Mouse (Mus musculus) midbrain, embryonic 11.5 days (tissue): Measurements from ENCODE around the gene Cep250. TPM values are rescaled to one million over a fixed set of nuclear protein-coding genes. Genes with fewer than 3 reads are reported as not detected.

ENCODE experiments used
- ATAC-seq: fragments of 200-750 bp; cut with Nextera tagmentation; 2 replicates; pipeline ENCODE4 v1.8.0; 2017; ENCODE audit warnings: moderate TSS enrichment, moderate library complexity; ENCODE audit not compliant: low FRiP score
- DNase-seq: peaks from one replicate; pipeline ENCODE4 v3.0.0; 2015; ENCODE audit warnings: low spot score; ENCODE audit errors: missing footprints
- H3K27ac ChIP-seq: fragments of 300-500 bp; sonication (generic); 2 replicates; pipeline ENCODE4 v1.5.1; 2014; ENCODE audit warnings: low read depth, low read length
- H3K27me3 ChIP-seq: fragments of 300-500 bp; sonication (generic); 2 replicates; pipeline ENCODE4 v1.6.1; 2014; ENCODE audit warnings: mild to moderate bottlenecking, low read length, moderate library complexity, mixed read lengths; ENCODE audit not compliant: control insufficient read depth, insufficient read depth
- H3K36me3 ChIP-seq: fragments of 300-500 bp; sonication (generic); 2 replicates; pipeline ENCODE4 v1.6.1; 2014; ENCODE audit warnings: mild to moderate bottlenecking, low read length, moderate library complexity, mixed read lengths; ENCODE audit not compliant: control insufficient read depth, insufficient read depth
- H3K4me1 ChIP-seq: fragments of 300-500 bp; sonication (generic); 2 replicates; pipeline ENCODE4 v1.6.1; 2014; ENCODE audit warnings: low read length; ENCODE audit not compliant: control insufficient read depth, insufficient read depth
- H3K4me2 ChIP-seq: fragments of 300-500 bp; sonication (generic); 2 replicates; pipeline ENCODE4 v1.6.1; 2014; ENCODE audit warnings: mild to moderate bottlenecking, moderate library complexity
- H3K4me3 ChIP-seq: fragments of 300-500 bp; sonication (generic); 2 replicates; pipeline ENCODE4 v1.5.1; 2014; ENCODE audit warnings: low read depth, low read length
- H3K9ac ChIP-seq: fragments of 300-500 bp; sonication (generic); 2 replicates; pipeline ENCODE4 v1.6.1; 2014; ENCODE audit warnings: low read length
- H3K9me3 ChIP-seq: fragments of 300-500 bp; sonication (generic); 2 replicates; pipeline ENCODE4 v1.6.1; 2016; ENCODE audit warnings: low read length; ENCODE audit not compliant: control insufficient read depth
- WGBS: fragments of 180-500 bp; shearing (Covaris S2); extraction: QIAGEN DNeasy Blood & Tissue Kit; methylation state at CpG from one replicate; pipeline ENCODE4 v1.1.7; 2014; 5-methylcytosine and 5-hydroxymethylcytosine counted together
- polyA plus RNA-seq: library from polyadenylated mRNA; unstranded; fragments of >200 nt; fragmentation: Nextera tagmentation; extraction: Ambion mirVana; gene quantifications from 2 replicates; pipeline ENCODE4 v1.2.1, GENCODE M21; 2014

Gene Cep250
- polyA plus RNA-seq, 1 experiment from 2014 or later, result 13.8 TPM

- Histone ChIP-seq H3K27ac (no peak overlapping the region), H3K27me3 (no peaks in the 10 kb centered on the region), H3K36me3 (no peaks in the 10 kb centered on the region), H3K9ac (no peak overlapping the region), H3K4me2 (no peak overlapping the region), H3K9me3 (no peaks in the 10 kb centered on the region), H3K4me3 (no peak overlapping the region), H3K4me1 (no peaks in the 10 kb centered on the region)
- 87% methylated on average over 3 of the region's 3 CpGs for WGBS
- DNase-seq, result no peak
- ATAC-seq, result no peak
Measured at GRCm38 (mm10) chr2:156039390-156039789, 83.1 kb downstream of the Cep250 start.

GRCm38 (mm10) chr2:156042903-156043302 is 86.6 kb downstream of the Cep250 start:
- 85% methylated on average over 8 of the region's 8 CpGs for WGBS
- H3K4me1 ChIP-seq, result no peaks in the 10 kb centered on the region
- DNase-seq, result peak; percentile 64
- H3K27me3 ChIP-seq, result no peaks in the 10 kb centered on the region
- H3K4me2 ChIP-seq, result no peak overlapping the region
- ATAC-seq, result no peak
- no peak overlapping the region for H3K4me3 ChIP-seq
- no peaks in the 10 kb centered on the region for H3K36me3 ChIP-seq
- no peaks in the 10 kb centered on the region for H3K9me3 ChIP-seq
- H3K9ac ChIP-seq, result no peak overlapping the region
- no peak overlapping the region for H3K27ac ChIP-seq

- H3K9ac ChIP-seq, result no peak overlapping the region
- ATAC-seq (no peak), DNase-seq (no peak)
- no peak overlapping the region for H3K27ac ChIP-seq
- no peak overlapping the region for H3K4me2 ChIP-seq
- H3K4me1 ChIP-seq, result no peaks in the 10 kb centered on the region
- no peak overlapping the region for H3K4me3 ChIP-seq
- WGBS, result 7% methylated on average over 19 of the region's 19 CpGs
- H3K9me3 ChIP-seq, result no peaks in the 10 kb centered on the region
- no peaks in the 10 kb centered on the region for H3K36me3 ChIP-seq
- no peaks in the 10 kb centered on the region for H3K27me3 ChIP-seq
Measured at GRCm38 (mm10) chr2:156047929-156048328, 91.7 kb downstream of the Cep250 start.

Other genes starting within 250 kb of the Cep250 start
- 32.3 and 34.6 TPM in 2 replicates for gene Edem2, start 227.0 kb upstream of the Cep250 start, polyA plus RNA-seq
- gene Gm17581, start 220.6 kb upstream of the Cep250 start, polyA plus RNA-seq, result not detected in 2 replicates
- 2.4 and 3.2 TPM in 2 replicates for gene Procr, start 205.3 kb upstream of the Cep250 start, polyA plus RNA-seq
- 2.0 and 2.1 TPM in 2 replicates for gene Mmp24, start 181.1 kb upstream of the Cep250 start, polyA plus RNA-seq
- 7.9 and 8.0 TPM in 2 replicates for gene BC029722, start 137.0 kb upstream of the Cep250 start, polyA plus RNA-seq
- 188 TPM in 2 replicates for gene Eif6, start 129.5 kb upstream of the Cep250 start, polyA plus RNA-seq
- 0.14 and 0.25 TPM in 2 replicates for gene Fam83c, start 121.6 kb upstream of the Cep250 start, polyA plus RNA-seq
- gene Uqcc1, start 26.1 kb upstream of the Cep250 start, polyA plus RNA-seq, result 77.3 and 88.8 TPM in 2 replicates
- not detected in 2 replicates for gene Gm15557, start 15.7 kb upstream of the Cep250 start, polyA plus RNA-seq
- 0.05 and 0.15 TPM in 2 replicates for gene Gdf5, start 11.1 kb upstream of the Cep250 start, polyA plus RNA-seq
- 0.62 and 1.1 TPM in 2 replicates for gene 6430550D23Rik, start 51.5 kb downstream of the Cep250 start, polyA plus RNA-seq
- 212 and 224 TPM in 2 replicates for gene Ergic3, start 51.6 kb downstream of the Cep250 start, polyA plus RNA-seq
- not detected in 2 replicates for gene Fer1l4, start 96.5 kb downstream of the Cep250 start, polyA plus RNA-seq
- gene Spag4, start 108.7 kb downstream of the Cep250 start, polyA plus RNA-seq, result 5.9 and 6.2 TPM in 2 replicates
- gene Cpne1, start 155.5 kb downstream of the Cep250 start, polyA plus RNA-seq, result 45.7 and 48.9 TPM in 2 replicates
- 47.7 and 48.3 TPM in 2 replicates for gene Rbm12, start 155.5 kb downstream of the Cep250 start, polyA plus RNA-seq
- 19.1 and 19.6 TPM in 2 replicates for gene Gm28036, start 170.6 kb downstream of the Cep250 start, polyA plus RNA-seq
- 410 TPM in 2 replicates for gene Romo1, start 187.6 kb downstream of the Cep250 start, polyA plus RNA-seq
- gene Nfs1, start 187.7 kb downstream of the Cep250 start, polyA plus RNA-seq, result 34.1 and 37.2 TPM in 2 replicates
- 708 and 733 TPM in 2 replicates for gene Rbm39, start 223.8 kb downstream of the Cep250 start, polyA plus RNA-seq
- 91.4 and 102 TPM in 2 replicates for gene Phf20, start 240.0 kb downstream of the Cep250 start, polyA plus RNA-seq